Mouse (Mus musculus): ENCODE data around the gene Cask. TPM values are rescaled to one million over a fixed set of nuclear protein-coding genes. Genes with fewer than 3 reads are reported as not detected.

Gene Cask
- polyA plus RNA-seq, 1 experiment, result 5.7 TPM

GRCm38 (mm10) chrX:13686589-13686988 is 164.6 kb downstream of the Cask start:
- no peak for DNase-seq
- Histone ChIP-seq H3K27ac (ENCODE audit: insufficient read depth, low read depth, low read length) (no peak overlapping the region), H3K27me3 (replicated peaks; ENCODE audit: control insufficient read depth, insufficient read depth, low read length) (no peaks in the 10 kb centered on the region), H3K4me3 (ENCODE audit: insufficient read depth, low read depth, low read length) (no peak overlapping the region), H3K36me3 (ENCODE audit: control insufficient read depth, insufficient read depth, low read length) (no peaks in the 10 kb centered on the region), H3K4me1 (ENCODE audit: control insufficient read depth, insufficient read depth, low read length) (no peaks in the 10 kb centered on the region)
- no peak for TF ChIP-seq POLR2A (IDR thresholded peaks at IDR 0.05; ENCODE audit: low read depth, low read length)
- no peak for TF ChIP-seq CTCF (conservative IDR thresholded peaks at IDR 0.05; ENCODE audit: insufficient read depth, insufficient read length, low read depth, low read length)
- WGBS, result 100% methylated on average over 1 of the region's 1 CpGs

DNA sequence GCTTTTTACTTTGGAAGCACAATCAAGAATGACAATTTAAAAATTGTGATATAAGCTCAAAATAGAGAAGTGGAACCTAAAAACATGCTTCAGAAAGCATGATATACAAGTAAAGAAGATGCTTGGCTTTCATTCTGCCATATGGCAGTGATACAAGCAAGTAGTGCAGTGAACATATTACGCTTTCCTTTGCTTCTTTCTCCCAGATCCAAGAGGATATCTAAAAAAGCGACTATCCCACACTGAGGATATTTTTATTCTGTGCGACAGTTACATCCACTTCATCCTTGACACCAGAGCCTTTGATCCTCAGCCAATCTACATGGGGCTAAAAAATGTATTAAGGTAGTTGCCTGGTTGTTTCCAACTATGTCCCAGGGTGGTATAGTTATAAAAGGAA is 169.4 kb downstream of the Cask start:
- WGBS, result 89% methylated on average over 3 of the region's 3 CpGs
- TF ChIP-seq CTCF (conservative IDR thresholded peaks at IDR 0.05; ENCODE audit: insufficient read depth, insufficient read length, low read depth, low read length) (no peak), POLR2A (IDR thresholded peaks at IDR 0.05; ENCODE audit: low read depth, low read length) (no peak)
- no peak for DNase-seq
- no peaks in the 10 kb centered on the region for H3K4me1 ChIP-seq (ENCODE audit: control insufficient read depth, insufficient read depth, low read length)
- H3K36me3 ChIP-seq (ENCODE audit: control insufficient read depth, insufficient read depth, low read length), result no peaks in the 10 kb centered on the region
- H3K27ac ChIP-seq (ENCODE audit: insufficient read depth, low read depth, low read length), result no peak overlapping the region
- H3K27me3 ChIP-seq (replicated peaks; ENCODE audit: control insufficient read depth, insufficient read depth, low read length), result no peaks in the 10 kb centered on the region
- no peak overlapping the region for H3K4me3 ChIP-seq (ENCODE audit: insufficient read depth, low read depth, low read length)

DNA sequence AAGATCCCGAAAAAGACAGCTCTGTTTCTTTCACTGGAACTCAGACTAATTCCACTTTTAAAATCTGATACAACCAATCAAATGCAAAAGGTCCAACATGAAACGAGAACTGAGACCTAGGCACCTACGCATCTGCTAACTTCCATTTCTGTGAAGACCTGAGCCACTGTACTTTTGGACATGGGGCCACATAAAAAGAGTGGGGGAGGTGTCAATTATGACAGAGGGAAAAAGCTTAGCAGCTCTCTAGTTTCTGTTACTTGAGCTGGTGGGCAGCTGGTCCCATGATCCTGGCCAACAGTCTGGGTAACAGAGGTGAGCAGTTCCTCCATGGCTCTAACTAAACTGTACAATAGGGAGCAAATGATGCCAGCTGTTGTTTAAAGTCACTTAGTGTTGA is 178.2 kb downstream of the Cask start:
- no peaks in the 10 kb centered on the region for H3K27me3 ChIP-seq (replicated peaks; ENCODE audit: control insufficient read depth, insufficient read depth, low read length)
- WGBS, result 82% methylated on average over 3 of the region's 3 CpGs
- H3K36me3 ChIP-seq (ENCODE audit: control insufficient read depth, insufficient read depth, low read length), result no peaks in the 10 kb centered on the region
- no peak overlapping the region for H3K27ac ChIP-seq (ENCODE audit: insufficient read depth, low read depth, low read length)
- H3K4me3 ChIP-seq (ENCODE audit: insufficient read depth, low read depth, low read length), result no peak overlapping the region
- no peak for DNase-seq
- TF ChIP-seq CTCF (conservative IDR thresholded peaks at IDR 0.05; ENCODE audit: insufficient read depth, insufficient read length, low read depth, low read length) (no peak), POLR2A (IDR thresholded peaks at IDR 0.05; ENCODE audit: low read depth, low read length) (no peak)
- no peaks in the 10 kb centered on the region for H3K4me1 ChIP-seq (ENCODE audit: control insufficient read depth, insufficient read depth, low read length)

DNA sequence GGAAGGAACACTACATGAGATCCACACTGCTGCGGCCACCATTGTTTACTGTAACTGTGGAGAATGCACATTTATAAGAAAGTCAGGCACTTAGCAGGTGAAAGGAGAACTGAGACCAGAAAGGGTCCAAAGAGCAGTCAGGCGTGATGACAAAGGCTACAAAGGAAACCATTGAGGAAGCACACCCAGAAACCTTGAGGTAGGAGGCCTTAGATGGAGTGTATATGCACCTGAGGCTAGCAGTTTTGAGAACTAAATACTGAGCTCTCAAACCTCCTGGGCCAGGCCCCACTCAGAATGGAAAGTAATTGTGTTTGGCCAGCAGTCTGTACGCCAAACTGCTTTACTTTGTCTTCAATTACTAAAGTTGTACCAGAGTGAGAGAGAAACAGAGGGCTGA is 180.8 kb downstream of the Cask start:
- DNase-seq, result no peak
- Histone ChIP-seq H3K4me1 (ENCODE audit: control insufficient read depth, insufficient read depth, low read length) (no peaks in the 10 kb centered on the region), H3K27ac (ENCODE audit: insufficient read depth, low read depth, low read length) (no peak overlapping the region), H3K4me3 (ENCODE audit: insufficient read depth, low read depth, low read length) (no peak overlapping the region), H3K27me3 (replicated peaks; ENCODE audit: control insufficient read depth, insufficient read depth, low read length) (no peaks in the 10 kb centered on the region), H3K36me3 (ENCODE audit: control insufficient read depth, insufficient read depth, low read length) (no peaks in the 10 kb centered on the region)
- TF ChIP-seq POLR2A (IDR thresholded peaks at IDR 0.05; ENCODE audit: low read depth, low read length), result no peak
- TF ChIP-seq CTCF (conservative IDR thresholded peaks at IDR 0.05; ENCODE audit: insufficient read depth, insufficient read length, low read depth, low read length), result no peak
- WGBS, result 91% methylated on average over 3 of the region's 3 CpGs

DNA sequence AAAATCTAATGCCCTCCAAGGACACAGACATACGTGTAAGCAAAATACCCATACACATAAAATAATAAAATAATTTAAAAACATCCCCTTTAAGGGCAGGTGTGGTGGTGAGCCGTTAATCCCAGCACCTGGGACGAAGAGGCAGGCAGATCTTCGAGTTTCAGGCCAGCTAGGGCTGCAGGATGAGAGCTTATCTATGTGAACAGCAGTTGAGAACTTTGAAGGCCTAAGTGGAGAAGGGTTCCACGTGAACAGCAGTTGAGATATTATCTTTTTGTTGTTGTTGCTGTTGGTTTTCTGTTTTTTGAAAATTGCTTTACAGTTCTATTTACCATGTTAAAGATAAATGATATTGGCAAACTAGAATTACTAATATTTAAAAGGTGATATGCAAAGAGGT is 182.3 kb downstream of the Cask start:
- TF ChIP-seq POLR2A (IDR thresholded peaks at IDR 0.05; ENCODE audit: low read depth, low read length) (no peak), CTCF (conservative IDR thresholded peaks at IDR 0.05; ENCODE audit: insufficient read depth, insufficient read length, low read depth, low read length) (no peak)
- Histone ChIP-seq H3K4me1 (ENCODE audit: control insufficient read depth, insufficient read depth, low read length) (no peaks in the 10 kb centered on the region), H3K4me3 (ENCODE audit: insufficient read depth, low read depth, low read length) (no peak overlapping the region), H3K27me3 (replicated peaks; ENCODE audit: control insufficient read depth, insufficient read depth, low read length) (no peaks in the 10 kb centered on the region), H3K27ac (ENCODE audit: insufficient read depth, low read depth, low read length) (no peak overlapping the region), H3K36me3 (ENCODE audit: control insufficient read depth, insufficient read depth, low read length) (no peaks in the 10 kb centered on the region)
- DNase-seq, result no peak
- WGBS, result 90% methylated on average over 5 of the region's 5 CpGs

DNA sequence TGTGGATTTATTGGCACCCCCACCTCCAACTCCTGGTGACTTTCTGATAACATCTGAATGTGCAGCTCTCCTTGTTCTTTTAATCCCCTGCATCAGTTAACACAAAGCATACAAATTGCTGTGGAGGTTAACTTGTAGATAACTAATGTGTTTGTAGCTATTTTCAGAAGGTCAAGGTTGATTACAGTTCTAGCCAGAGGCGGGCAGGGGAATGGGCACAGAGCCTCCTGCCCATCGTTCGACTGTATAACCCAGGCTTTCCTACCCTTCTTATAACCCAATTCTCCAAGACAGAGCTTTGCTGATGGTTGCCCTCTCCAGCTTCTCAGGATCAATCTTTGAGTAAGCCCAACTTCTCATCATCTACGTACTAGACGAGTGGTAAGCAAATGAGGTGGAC is 190.1 kb downstream of the Cask start, which contains the start of gene Gpr82:
Gene Gpr82, plus strand, starts transcription at position 301 of the 400 bp plus-strand sequence.
- Histone ChIP-seq H3K27ac (ENCODE audit: insufficient read depth, low read depth, low read length) (no peak within 1 kb of the TSS), H3K27me3 (replicated peaks; ENCODE audit: control insufficient read depth, insufficient read depth, low read length) (no peaks in the 10 kb centered on the region), H3K36me3 (ENCODE audit: control insufficient read depth, insufficient read depth, low read length) (no peaks in the 10 kb centered on the region), H3K4me1 (ENCODE audit: control insufficient read depth, insufficient read depth, low read length) (no peaks in the 10 kb centered on the region), H3K4me3 (ENCODE audit: insufficient read depth, low read depth, low read length) (no peak within 1 kb of the TSS)
- 85% methylated on average over 5 of the region's 5 CpGs for WGBS
- TF ChIP-seq POLR2A (IDR thresholded peaks at IDR 0.05; ENCODE audit: low read depth, low read length) (no peak), CTCF (conservative IDR thresholded peaks at IDR 0.05; ENCODE audit: insufficient read depth, insufficient read length, low read depth, low read length) (no peak)
- DNase-seq, result no peak

DNA sequence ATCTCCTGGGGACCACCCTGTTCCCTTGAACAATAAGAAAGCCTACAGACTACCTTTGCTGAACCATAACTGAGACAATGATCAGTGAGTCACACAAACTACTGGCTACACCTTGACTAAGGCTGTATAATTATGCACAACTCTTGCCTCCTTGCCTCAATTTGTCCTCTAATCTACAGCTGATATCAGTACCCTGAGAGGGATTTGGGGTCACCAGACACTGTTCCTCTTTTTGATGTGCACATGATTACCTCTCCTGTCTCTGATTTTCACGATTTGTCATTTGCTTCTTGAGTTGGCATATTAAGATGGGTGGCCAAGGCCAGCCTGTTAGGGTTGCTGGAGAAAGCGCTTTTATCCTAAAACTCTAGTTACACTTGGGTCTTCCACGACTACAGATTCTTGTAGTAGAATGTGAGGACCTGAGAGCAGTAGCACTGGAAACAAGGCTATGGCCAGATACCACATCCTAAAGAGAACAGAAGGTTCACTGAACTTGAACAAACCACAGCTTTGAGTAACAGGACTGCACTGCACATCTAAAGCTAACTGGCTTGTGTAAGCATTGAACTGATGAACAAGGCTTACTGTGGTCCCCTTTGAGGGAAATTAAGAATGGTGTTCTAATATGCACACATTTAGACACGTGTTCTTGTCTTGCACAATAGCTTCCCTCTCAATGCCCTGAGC is 191.8 kb downstream of the Cask start:
- H3K4me3 ChIP-seq (ENCODE audit: insufficient read depth, low read depth, low read length), result no peak overlapping the region
- no peak for DNase-seq
- TF ChIP-seq POLR2A (IDR thresholded peaks at IDR 0.05; ENCODE audit: low read depth, low read length) (no peak), CTCF (conservative IDR thresholded peaks at IDR 0.05; ENCODE audit: insufficient read depth, insufficient read length, low read depth, low read length) (no peak)
- WGBS, result 82% methylated on average over 4 of the region's 4 CpGs
- no peaks in the 10 kb centered on the region; the same call in 1 of the 2 replicates for H3K4me1 ChIP-seq (ENCODE audit: control insufficient read depth, insufficient read depth, low read length)
- no peaks in the 10 kb centered on the region for H3K27me3 ChIP-seq (replicated peaks; ENCODE audit: control insufficient read depth, insufficient read depth, low read length)
- H3K27ac ChIP-seq (ENCODE audit: insufficient read depth, low read depth, low read length), result no peak overlapping the region
- no peaks in the 10 kb centered on the region for H3K36me3 ChIP-seq (ENCODE audit: control insufficient read depth, insufficient read depth, low read length)
